Mouse (Mus musculus): ENCODE measurements around the gene Syne3. TPM values are rescaled to one million over a fixed set of nuclear protein-coding genes. Genes with fewer than 3 reads are reported as not detected.

Gene Syne3
- polyA plus RNA-seq, 1 experiment from 2014 or later = 0.51 TPM

Small RNA genes within 50 kb of the gene (microRNA-seq; reads per million reads assigned to microRNA genes)
- gene Mir3069 = 0.84 reads per million

Other genes with a start within 250 kb of the Syne3 start
- gene Clmn, start 144.7 kb downstream of the Syne3 start, polyA plus RNA-seq (2014; fragmentation: Nextera tagmentation; extraction: Ambion mirVana) = 3.3 and 5.3 TPM in 2 replicates
- 161 and 195 TPM in 2 replicates for gene Glrx5, start 22.9 kb upstream of the Syne3 start, polyA plus RNA-seq (2014; fragmentation: Nextera tagmentation; extraction: Ambion mirVana)
- gene Tcl1b2, start 136.2 kb upstream of the Syne3 start, polyA plus RNA-seq (2014; fragmentation: Nextera tagmentation; extraction: Ambion mirVana) = not detected in 2 replicates
- gene Tcl1b1, start 149.9 kb upstream of the Syne3 start, polyA plus RNA-seq (2014; fragmentation: Nextera tagmentation; extraction: Ambion mirVana) = not detected in 2 replicates
- not detected in 2 replicates for gene Tcl1b5, start 166.5 kb upstream of the Syne3 start, polyA plus RNA-seq (2014; fragmentation: Nextera tagmentation; extraction: Ambion mirVana)
- gene Tcl1b3, start 181.2 kb upstream of the Syne3 start, polyA plus RNA-seq (2014; fragmentation: Nextera tagmentation; extraction: Ambion mirVana) = not detected in 2 replicates
- gene Tcl1b4, start 192.1 kb upstream of the Syne3 start, polyA plus RNA-seq (2014; fragmentation: Nextera tagmentation; extraction: Ambion mirVana) = not detected in 2 replicates
- gene Tcl1, start 213.0 kb upstream of the Syne3 start, polyA plus RNA-seq (2014; fragmentation: Nextera tagmentation; extraction: Ambion mirVana) = not detected in 2 replicates